Mouse (Mus musculus) midbrain, embryonic 12.5 days (tissue): Measurements from ENCODE around the gene D17Wsu92e. TPM values are rescaled to one million over a fixed set of nuclear protein-coding genes. Genes with fewer than 3 reads are reported as not detected.

Experiments used
- ATAC-seq: fragments of 200-750 bp; cut with Nextera tagmentation; 2 replicates; pipeline ENCODE4 v1.8.0; 2017; ENCODE audit warnings: low read depth, moderate TSS enrichment, moderate library complexity; ENCODE audit not compliant: low FRiP score
- H3K27ac ChIP-seq: fragments of 300-500 bp; sonication (generic); replicated peaks from 2 replicates; pipeline ENCODE4 v1.5.1; 2016; ENCODE audit warnings: mild to moderate bottlenecking
- H3K27me3 ChIP-seq: fragments of 300-500 bp; sonication (generic); 2 replicates; pipeline ENCODE4 v1.6.1; 2016; ENCODE audit warnings: mild to moderate bottlenecking
- H3K36me3 ChIP-seq: fragments of 300-500 bp; sonication (generic); 2 replicates; pipeline ENCODE4 v1.6.1; 2016
- H3K4me1 ChIP-seq: fragments of 300-500 bp; sonication (generic); 2 replicates; pipeline ENCODE4 v1.6.1; 2016
- H3K4me2 ChIP-seq: fragments of 300-500 bp; sonication (generic); replicated peaks from 2 replicates; pipeline ENCODE4 v1.6.1; 2016; ENCODE audit warnings: mild to moderate bottlenecking, moderate library complexity
- H3K4me3 ChIP-seq: fragments of 300-500 bp; sonication (generic); 2 replicates; pipeline ENCODE4 v1.5.1; 2016; ENCODE audit warnings: mild to moderate bottlenecking
- H3K9ac ChIP-seq: fragments of 300-500 bp; sonication (generic); replicated peaks from 2 replicates; pipeline ENCODE4 v1.6.1; 2016; ENCODE audit warnings: mild to moderate bottlenecking, moderate library complexity
- H3K9me3 ChIP-seq: fragments of 300-500 bp; sonication (generic); 2 replicates; pipeline ENCODE4 v1.6.1; 2016; ENCODE audit warnings: mild to moderate bottlenecking
- WGBS: fragments of 180-500 bp; shearing (Covaris S2); methylation state at CpG from one replicate; pipeline ENCODE4 v1.1.7; 2016; 5-methylcytosine and 5-hydroxymethylcytosine counted together
- polyA plus RNA-seq: library from polyadenylated mRNA; unstranded; fragments of >200 nt; fragmentation: Nextera tagmentation; extraction: Ambion mirVana; gene quantifications from 2 replicates; pipeline ENCODE4 v1.2.1, GENCODE M21; 2016

D17Wsu92e gene
- polyA plus RNA-seq, 1 experiment from 2014 or later, result 12.4 TPM

- WGBS, result 30% methylated on average over 10 of the region's 10 CpGs
- Histone ChIP-seq H3K9ac (no peak overlapping the region), H3K4me2 (peak overlapping the region; percentile 15; the same call in 1 of the 2 replicates), H3K9me3 (no peaks in the 10 kb centered on the region), H3K36me3 (no peaks in the 10 kb centered on the region), H3K27me3 (peaks cover 25% of the 10 kb centered on the region), H3K4me3 (no peak overlapping the region), H3K27ac (no peak overlapping the region), H3K4me1 (peaks cover 20% of the 10 kb centered on the region)
- no peak for ATAC-seq
Observed at GRCm38 (mm10) chr17:27725011-27725410, 95.4 kb downstream of the D17Wsu92e start.

GRCm38 (mm10) chr17:27724327-27724726, 96.1 kb downstream of the D17Wsu92e start:
- WGBS, result 43% methylated on average over 3 of the region's 3 CpGs
- H3K9ac ChIP-seq, result no peak overlapping the region
- no peak overlapping the region for H3K27ac ChIP-seq
- no peak for ATAC-seq
- H3K9me3 ChIP-seq, result no peaks in the 10 kb centered on the region
- no peaks in the 10 kb centered on the region for H3K36me3 ChIP-seq
- no peak overlapping the region for H3K4me3 ChIP-seq
- H3K4me2 ChIP-seq, result no peak overlapping the region
- H3K27me3 ChIP-seq, result peaks cover 28% of the 10 kb centered on the region
- peaks cover 20% of the 10 kb centered on the region for H3K4me1 ChIP-seq

- no peaks in the 10 kb centered on the region for H3K9me3 ChIP-seq
- H3K4me1 ChIP-seq, result peaks cover 32% of the 10 kb centered on the region
- WGBS, result 79% methylated on average over 9 of the region's 9 CpGs
- no peak overlapping the region for H3K4me3 ChIP-seq
- ATAC-seq, result no peak
- no peaks in the 10 kb centered on the region for H3K36me3 ChIP-seq
- no peak overlapping the region for H3K9ac ChIP-seq
- H3K27ac ChIP-seq, result no peak overlapping the region
- H3K27me3 ChIP-seq, result peaks cover 38% of the 10 kb centered on the region
- H3K4me2 ChIP-seq, result no peak overlapping the region
Observed at GRCm38 (mm10) chr17:27721125-27721664, 99.3 kb downstream of the D17Wsu92e start.

- 0 out of 2 replicates have a peak overlapping the region, but pooled peaks have one; percentile 15 for H3K9ac ChIP-seq
- ATAC-seq, result no peak
Observed at GRCm38 (mm10) chr17:27720326-27720725, 100.1 kb downstream of the D17Wsu92e start.

DNA sequence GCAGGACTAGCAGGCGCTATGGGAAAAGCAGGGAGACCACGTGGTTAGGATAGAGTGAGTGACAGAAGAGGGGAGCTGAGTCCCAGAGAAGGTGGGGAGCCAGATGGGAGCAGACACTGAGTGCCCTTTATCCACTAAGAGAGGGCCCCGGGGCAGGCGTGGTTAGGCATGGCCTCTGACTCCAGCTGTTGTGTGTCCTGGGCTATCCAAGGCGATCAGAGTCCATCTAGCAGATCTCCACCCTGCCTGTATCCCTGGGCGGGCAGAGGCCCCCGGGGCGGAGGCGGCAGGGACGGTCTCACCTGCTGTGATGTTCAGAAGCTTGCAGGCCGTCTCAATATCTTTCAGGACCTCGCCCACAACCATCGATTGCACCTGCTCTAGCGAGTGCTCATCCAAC, 100.8 kb downstream of the D17Wsu92e start:
- Histone ChIP-seq H3K9ac (no peak overlapping the region), H3K27me3 (peaks cover 31% of the 10 kb centered on the region), H3K4me3 (no peak overlapping the region), H3K9me3 (no peaks in the 10 kb centered on the region), H3K4me2 (no peak overlapping the region), H3K4me1 (peaks cover 18% of the 10 kb centered on the region), H3K27ac (no peak overlapping the region), H3K36me3 (no peaks in the 10 kb centered on the region)
- ATAC-seq, result no peak
- 72% methylated on average over 14 of the region's 14 CpGs for WGBS

More at GRCm38 (mm10) chr17:27720326-27720725, 100.1 kb downstream of the D17Wsu92e start:
- 40% methylated on average over 9 of the region's 9 CpGs for WGBS
- Histone ChIP-seq H3K4me2 (no peak overlapping the region), H3K27ac (no peak overlapping the region), H3K4me3 (no peak overlapping the region), H3K36me3 (no peaks in the 10 kb centered on the region), H3K4me1 (peaks cover 25% of the 10 kb centered on the region), H3K27me3 (peaks cover 31% of the 10 kb centered on the region), H3K9me3 (no peaks in the 10 kb centered on the region)

DNA sequence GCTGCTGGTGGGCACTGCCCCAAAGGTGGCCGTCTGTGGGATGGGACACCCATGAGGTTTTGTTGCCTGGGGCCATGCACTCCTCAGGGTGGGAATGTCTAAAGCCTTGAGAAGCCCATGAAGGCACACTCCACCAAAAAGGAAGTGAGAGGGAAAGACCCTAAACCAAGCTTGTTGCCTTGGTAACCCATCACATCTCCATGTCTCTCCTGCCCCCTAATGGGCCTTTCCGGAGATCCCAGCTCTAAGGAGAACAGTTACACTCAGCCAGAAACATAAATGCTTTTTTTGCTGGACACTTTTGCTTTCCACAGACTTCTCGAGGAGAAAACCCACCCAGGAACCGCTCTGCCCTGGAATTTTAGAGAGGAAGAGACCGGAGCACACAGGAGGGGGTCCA, 102.2 kb downstream of the D17Wsu92e start:
- WGBS, result 58% methylated on average over 5 of the region's 5 CpGs
- no peaks in the 10 kb centered on the region for H3K36me3 ChIP-seq
- H3K27ac ChIP-seq, result no peak overlapping the region
- no peaks in the 10 kb centered on the region for H3K9me3 ChIP-seq
- peaks cover 26% of the 10 kb centered on the region for H3K27me3 ChIP-seq
- peaks cover 18% of the 10 kb centered on the region for H3K4me1 ChIP-seq
- ATAC-seq, result no peak
- H3K9ac ChIP-seq, result no peak overlapping the region
- H3K4me2 ChIP-seq, result no peak overlapping the region
- H3K4me3 ChIP-seq, result no peak overlapping the region

- Histone ChIP-seq H3K4me3 (peak overlapping the region; percentile 28), H3K9ac (peak overlapping the region; percentile 34; the same call in 1 of the 2 replicates), H3K9me3 (no peaks in the 10 kb centered on the region), H3K27me3 (peaks cover 24% of the 10 kb centered on the region), H3K4me2 (peak overlapping the region; percentile 53), H3K4me1 (peaks cover 18% of the 10 kb centered on the region), H3K36me3 (no peaks in the 10 kb centered on the region), H3K27ac (no peak overlapping the region)
- WGBS, result 2% methylated on average over 16 of the region's 16 CpGs
- ATAC-seq, result peak; percentile 72; the same call in 1 of the 2 replicates
Observed at GRCm38 (mm10) chr17:27716804-27717203, 103.6 kb downstream of the D17Wsu92e start.

DNA sequence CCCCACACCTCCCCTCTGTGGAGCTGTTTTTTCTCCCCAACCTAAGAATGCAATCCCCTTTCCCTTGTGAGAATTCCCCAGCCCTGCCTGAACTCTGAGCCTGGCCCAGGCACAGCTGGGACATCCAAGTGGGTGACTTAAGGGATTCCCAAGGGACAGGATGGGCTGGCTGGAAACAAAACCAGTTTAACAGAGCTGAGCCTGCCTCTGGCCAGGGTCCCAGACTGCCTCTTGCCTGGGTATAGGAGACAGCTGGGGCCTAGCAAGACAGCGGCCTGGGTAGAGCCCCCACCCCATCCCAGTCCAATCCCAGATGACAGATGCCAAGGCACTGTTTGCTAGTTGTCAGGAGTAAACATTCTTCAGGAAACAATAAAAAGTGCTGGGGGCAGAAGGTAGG, 107.6 kb downstream of the D17Wsu92e start:
- no peak for ATAC-seq
- Histone ChIP-seq H3K36me3 (no peaks in the 10 kb centered on the region), H3K27me3 (peaks cover 12% of the 10 kb centered on the region), H3K4me1 (peaks cover 20% of the 10 kb centered on the region), H3K4me2 (no peak overlapping the region), H3K27ac (no peak overlapping the region), H3K4me3 (no peak overlapping the region), H3K9me3 (no peaks in the 10 kb centered on the region), H3K9ac (no peak overlapping the region)
- 85% methylated on average over 1 of the region's 1 CpGs for WGBS

DNA sequence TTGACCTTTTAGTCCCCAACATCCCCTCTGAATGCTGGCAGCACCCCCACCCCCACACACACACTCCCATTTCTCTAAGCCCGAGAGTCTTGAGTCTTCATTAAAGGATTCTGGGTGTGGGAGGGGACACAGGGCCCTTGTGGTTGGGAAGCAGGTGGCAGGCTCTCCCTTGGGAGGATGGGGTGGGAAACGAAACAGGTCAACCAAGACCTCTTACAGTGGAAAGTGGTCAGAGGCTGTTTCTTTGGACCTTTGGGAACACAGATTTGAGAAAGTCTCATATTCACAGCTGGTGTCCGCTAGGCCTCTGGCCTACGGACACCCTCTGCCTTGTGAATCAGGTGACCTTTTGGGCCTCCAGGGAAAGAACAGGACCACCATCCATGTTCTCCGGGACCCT, 110.8 kb downstream of the D17Wsu92e start:
- no peaks in the 10 kb centered on the region for H3K9me3 ChIP-seq
- peaks cover 10% of the 10 kb centered on the region; the same call in 1 of the 2 replicates for H3K4me1 ChIP-seq
- H3K36me3 ChIP-seq, result no peaks in the 10 kb centered on the region
- peaks cover 34% of the 10 kb centered on the region for H3K27me3 ChIP-seq
- 72% methylated on average over 5 of the region's 5 CpGs for WGBS
- H3K27ac ChIP-seq, result no peak overlapping the region
- no peak overlapping the region for H3K4me2 ChIP-seq
- H3K4me3 ChIP-seq, result no peak overlapping the region
- ATAC-seq, result no peak
- H3K9ac ChIP-seq, result no peak overlapping the region

- Histone ChIP-seq H3K9me3 (no peaks in the 10 kb centered on the region), H3K27me3 (peaks cover 41% of the 10 kb centered on the region), H3K4me2 (peak overlapping the region; percentile 58), H3K9ac (peak overlapping the region; percentile 41; the same call in 1 of the 2 replicates), H3K4me3 (peak overlapping the region; percentile 33), H3K36me3 (no peaks in the 10 kb centered on the region), H3K27ac (no peak overlapping the region), H3K4me1 (peaks cover 10% of the 10 kb centered on the region; the same call in 1 of the 2 replicates)
- 4% methylated on average over 25 of the region's 25 CpGs for WGBS
- ATAC-seq, result peak; percentile 90
Observed at GRCm38 (mm10) chr17:27707954-27708661, 112.3 kb downstream of the D17Wsu92e start.

DNA sequence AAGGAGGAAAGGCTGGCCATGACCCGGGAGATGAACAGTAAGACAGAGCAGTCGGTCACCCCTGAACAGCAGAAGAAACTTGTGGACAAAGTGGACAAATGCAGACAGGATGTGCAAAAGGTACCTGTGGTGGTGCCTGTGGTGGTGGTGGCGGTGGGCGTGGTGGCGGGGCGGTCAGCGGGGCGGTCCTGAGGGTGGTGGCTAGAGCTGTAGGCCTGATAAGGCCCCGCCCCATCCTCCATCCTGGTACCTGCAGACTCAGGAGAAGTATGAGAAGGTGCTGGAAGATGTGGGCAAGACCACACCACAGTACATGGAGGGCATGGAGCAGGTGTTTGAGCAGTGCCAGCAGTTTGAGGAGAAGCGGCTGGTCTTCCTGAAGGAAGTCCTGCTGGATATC, 114.8 kb downstream of the D17Wsu92e start:
- Histone ChIP-seq H3K9me3 (no peaks in the 10 kb centered on the region), H3K4me1 (peaks cover 16% of the 10 kb centered on the region; the same call in 1 of the 2 replicates), H3K9ac (no peak overlapping the region), H3K36me3 (no peaks in the 10 kb centered on the region), H3K27ac (no peak overlapping the region), H3K4me3 (no peak overlapping the region), H3K4me2 (no peak overlapping the region), H3K27me3 (peaks cover 41% of the 10 kb centered on the region)
- 41% methylated on average over 8 of the region's 10 CpGs for WGBS
- ATAC-seq, result no peak

GRCm38 (mm10) chr17:27703961-27704621, 116.4 kb downstream of the D17Wsu92e start:
- Histone ChIP-seq H3K9me3 (peaks cover 4% of the 10 kb centered on the region; the same call in 1 of the 2 replicates), H3K4me1 (peaks cover 16% of the 10 kb centered on the region; the same call in 1 of the 2 replicates), H3K27ac (no peak overlapping the region), H3K36me3 (no peaks in the 10 kb centered on the region), H3K9ac (no peak overlapping the region), H3K4me3 (no peak overlapping the region), H3K27me3 (peaks cover 41% of the 10 kb centered on the region), H3K4me2 (no peak overlapping the region)
- ATAC-seq, result no peak
- WGBS, result 66% methylated on average over 5 of the region's 5 CpGs
